Mouse (Mus musculus) spleen, adult 2 months (tissue): ENCODE data around the gene Erfe. TPM values are rescaled to one million over a fixed set of nuclear protein-coding genes. Genes with fewer than 3 reads are reported as not detected.

ENCODE experiments used
- DNase-seq, 2 experiments: peaks; one replicate each; pipeline versions ENCODE4 v3.0.0 to v3.0.0-alpha.2; 2012 to 2021; ENCODE audit warnings: low spot score in 2 of 2, low read depth in 1 of 2
- H3K27ac ChIP-seq: fragments of 200-500 bp; 2 replicates; pipeline ENCODE4 v1.5.1; 2012; ENCODE audit warnings: low read length, inconsistent platforms; ENCODE audit not compliant: insufficient read depth
- H3K27me3 ChIP-seq: fragments of 200-500 bp; 2 replicates; pipeline ENCODE4 v1.6.1; 2012; ENCODE audit warnings: mild to moderate bottlenecking, moderate library complexity, low read length, inconsistent platforms; ENCODE audit not compliant: control insufficient read depth, insufficient read depth
- H3K36me3 ChIP-seq: fragments of 200-500 bp; 2 replicates; pipeline ENCODE4 v1.6.1; 2012; ENCODE audit warnings: mild to moderate bottlenecking, low read length, inconsistent platforms; ENCODE audit not compliant: control insufficient read depth, insufficient read depth
- H3K4me1 ChIP-seq: fragments of 200-500 bp; 2 replicates; pipeline ENCODE4 v1.6.1; 2011; ENCODE audit warnings: inconsistent platforms; ENCODE audit not compliant: control insufficient read depth, insufficient read depth, insufficient read length
- H3K4me3 ChIP-seq: fragments of 200-500 bp; 2 replicates; pipeline ENCODE4 v1.5.1; 2011; ENCODE audit warnings: mild to moderate bottlenecking, inconsistent platforms; ENCODE audit not compliant: insufficient read depth, insufficient read length; ENCODE audit errors: extremely low read depth
- CTCF ChIP-seq: fragments of 200-500 bp; IDR thresholded peaks from 2 replicates; pipeline ENCODE4 v1.5.1; 2011; ENCODE audit warnings: mild to moderate bottlenecking, inconsistent platforms; ENCODE audit not compliant: insufficient read depth, insufficient read length, insufficient replicate concordance; ENCODE audit errors: extremely low read depth
- POLR2A ChIP-seq: fragments of 200-500 bp; IDR thresholded peaks from 2 replicates; pipeline ENCODE4 v1.6.1; 2011; ENCODE audit warnings: low read depth, low read length, inconsistent platforms
- WGBS: fragments of 180-500 bp; shearing (Covaris S2); methylation state at CpG from one replicate; pipeline ENCODE4 v1.1.7; 2018; 5-methylcytosine and 5-hydroxymethylcytosine counted together
- polyA plus RNA-seq: library from polyadenylated mRNA; depleted of rRNA; stranded (reverse); fragments of >200 nt; gene quantifications from 2 replicates; pipeline ENCODE4 v1.2.3, GENCODE M21; 2012; rRNA removed

The Erfe gene
- 0.51 and 1.3 TPM in 2 replicates for polyA plus RNA-seq

GRCm38 (mm10) chr1:91366215-91367108 is at the start of gene Erfe:
Gene Erfe, plus strand, starts transcription at chr1:91366430.
- peak; percentile 76; the same call in 1 of the 2 replicates for TF ChIP-seq CTCF
- no peak for TF ChIP-seq POLR2A
- Histone ChIP-seq H3K4me1 (no peaks in the 10 kb centered on the region; the same call in none of the 2 replicates), H3K27me3 (peaks cover 3% of the 10 kb centered on the region; the same call in 1 of the 2 replicates), H3K4me3 (peak within 1 kb of the TSS; percentile 50; the same call in 1 of the 2 replicates), H3K27ac (no peak within 1 kb of the TSS), H3K36me3 (no peaks in the 10 kb centered on the region; the same call in none of the 2 replicates)
- whole genome bisulfite sequencing = 5% methylated on average over 67 of the region's 68 CpGs
- DNase-seq = peak; percentile 11 to 62

- no peak for DNase-seq
- Histone ChIP-seq H3K4me3 (no peak overlapping the region), H3K27me3 (no peaks in the 10 kb centered on the region), H3K36me3 (peaks cover 3% of the 10 kb centered on the region), H3K27ac (no peak overlapping the region), H3K4me1 (no peaks in the 10 kb centered on the region)
- 92% methylated on average over 6 of the region's 6 CpGs for WGBS
- TF ChIP-seq POLR2A (no peak), CTCF (no peak)
Observed at GRCm38 (mm10) chr1:91317656-91318055, 48.6 kb upstream of the Erfe start.

GRCm38 (mm10) chr1:91321760-91322438 is 44.3 kb upstream of the Erfe start, which contains the start of gene Espnl:
Gene Espnl, plus strand, starts transcription at chr1:91322075.
- DNase-seq = no peak
- H3K4me1 ChIP-seq = no peaks in the 10 kb centered on the region
- 52% methylated on average over 19 of the region's 19 CpGs for WGBS
- TF ChIP-seq CTCF (no peak), POLR2A (no peak)
- H3K27me3 ChIP-seq = no peaks in the 10 kb centered on the region
- no peak within 1 kb of the TSS for H3K4me3 ChIP-seq
- peaks cover 1% of the 10 kb centered on the region for H3K36me3 ChIP-seq
- no peak within 1 kb of the TSS for H3K27ac ChIP-seq

- H3K36me3 ChIP-seq = peaks cover 1% of the 10 kb centered on the region; the same call in 1 of the 2 replicates
- DNase-seq = no peak
- H3K27me3 ChIP-seq = no peaks in the 10 kb centered on the region
- 87% methylated on average over 2 of the region's 2 CpGs for WGBS
- H3K27ac ChIP-seq = no peak overlapping the region
- no peaks in the 10 kb centered on the region for H3K4me1 ChIP-seq
- no peak overlapping the region for H3K4me3 ChIP-seq
- TF ChIP-seq CTCF (no peak), POLR2A (no peak)
Observed at GRCm38 (mm10) chr1:91324646-91325045, 41.6 kb upstream of the Erfe start.

GRCm38 (mm10) chr1:91325488-91326042 is 40.7 kb upstream of the Erfe start:
- TF ChIP-seq CTCF = no peak
- no peak for TF ChIP-seq POLR2A
- WGBS = 75% methylated on average over 4 of the region's 4 CpGs
- Histone ChIP-seq H3K27me3 (no peaks in the 10 kb centered on the region), H3K27ac (no peak overlapping the region), H3K36me3 (no peaks in the 10 kb centered on the region), H3K4me3 (no peak overlapping the region), H3K4me1 (no peaks in the 10 kb centered on the region)
- DNase-seq = no peak

- H3K27me3 ChIP-seq = no peaks in the 10 kb centered on the region
- no peak for TF ChIP-seq CTCF
- no peak for TF ChIP-seq POLR2A
- H3K36me3 ChIP-seq = no peaks in the 10 kb centered on the region
- H3K27ac ChIP-seq = no peak overlapping the region
- 62% methylated on average over 4 of the region's 4 CpGs for WGBS
- no peak for DNase-seq
- H3K4me3 ChIP-seq = no peak overlapping the region
- no peaks in the 10 kb centered on the region for H3K4me1 ChIP-seq
Observed at GRCm38 (mm10) chr1:91332102-91332501, 34.1 kb upstream of the Erfe start.
